Mouse (Mus musculus) ES-E14 (cell line): ENCODE data around the gene Tle1. TPM values are rescaled to one million over a fixed set of nuclear protein-coding genes. Genes with fewer than 3 reads are reported as not detected.

ENCODE experiments used
- DNase-seq: peaks from one replicate; pipeline ENCODE4 v3.0.0-alpha.2; 2013; ENCODE audit warnings: low read depth, low spot score
- H3K27ac ChIP-seq: 2 replicates; pipeline ENCODE4 v1.5.1; 2012; ENCODE audit warnings: low read depth, mild to moderate bottlenecking, low read length, moderate library complexity, mixed read lengths; ENCODE audit not compliant: poor library complexity, insufficient read depth, severe bottlenecking
- H3K36me3 ChIP-seq: 2 replicates; pipeline ENCODE4 v1.6.1; 2012; ENCODE audit warnings: mild to moderate bottlenecking, low read length, moderate library complexity, mixed read lengths; ENCODE audit not compliant: control insufficient read depth, poor library complexity, insufficient read depth, severe bottlenecking
- H3K4me1 ChIP-seq, 2 experiments: fragments of 150-350 bp in 1 of 2; sonication (generic) in 1 of 2; 2 replicates each; pipeline ENCODE4 v1.6.1; 2012; ENCODE audit warnings: low read length in 2 of 2, mild to moderate bottlenecking in 1 of 2, mixed read lengths in 1 of 2; ENCODE audit not compliant: control insufficient read depth in 2 of 2, insufficient read depth in 2 of 2, poor library complexity in 1 of 2
- H3K4me3 ChIP-seq, 2 experiments: fragments of 150-350 bp in 1 of 2; sonication (generic) in 1 of 2; 2 replicates each; pipeline ENCODE4 v1.5.1; 2012; ENCODE audit warnings: low read length in 2 of 2, low read depth in 1 of 2, mild to moderate bottlenecking in 1 of 2, mixed read lengths in 1 of 2; ENCODE audit not compliant: insufficient read depth in 1 of 2, poor library complexity in 1 of 2, severe bottlenecking in 1 of 2
- H3K9ac ChIP-seq: 2 replicates; pipeline ENCODE4 v1.6.1; 2012; ENCODE audit warnings: low read depth, mild to moderate bottlenecking, low read length, mixed read lengths; ENCODE audit not compliant: poor library complexity, insufficient read depth, severe bottlenecking
- H3K9me3 ChIP-seq: fragments of 150-350 bp; sonication (generic); 2 replicates; pipeline ENCODE4 v1.6.1; 2012; ENCODE audit warnings: low read depth, mild to moderate bottlenecking, low read length; ENCODE audit not compliant: control insufficient read depth, insufficient read depth
- CHD2 ChIP-seq: IDR thresholded peaks from 2 replicates; pipeline ENCODE4 v1.6.1; 2014; ENCODE audit warnings: mild to moderate bottlenecking, low read depth, low read length, inconsistent platforms
- HCFC1 ChIP-seq: IDR thresholded peaks from 2 replicates; pipeline ENCODE4 v1.6.1; 2012; ENCODE audit warnings: low read length, inconsistent platforms, borderline replicate concordance; ENCODE audit not compliant: insufficient read depth
- MAFK ChIP-seq: IDR thresholded peaks from 2 replicates; pipeline ENCODE4 v1.6.1; 2014; ENCODE audit warnings: mild to moderate bottlenecking, low read depth, low read length, inconsistent platforms; ENCODE audit not compliant: insufficient read depth
- ZC3H11A ChIP-seq: IDR thresholded peaks from 2 replicates; pipeline ENCODE4 v1.6.1; 2012; ENCODE audit warnings: low read depth, mild to moderate bottlenecking, inconsistent platforms, low read length, borderline replicate concordance
- ZNF384 ChIP-seq: IDR thresholded peaks from 2 replicates; pipeline ENCODE4 v1.6.1; 2012; ENCODE audit warnings: low read depth, low read length, inconsistent platforms
- in situ Hi-C, 2 experiments: fragments of 600-800 bp; cut with MboI; formaldehyde crosslinking; loops; one replicate each; pipeline ENCODE4 v1.15.1; 2025; ENCODE audit warnings: low sequenced_read_pairs in 2 of 2, inconsistent platforms in 1 of 2; ENCODE audit not compliant: unreplicated experiment in 2 of 2
- total RNA-seq: library from RNA; depleted of rRNA; stranded (reverse); fragments of 300-350 nt; gene quantifications from 2 replicates; pipeline ENCODE4 v1.2.3, GENCODE M21; 2012

Tle1 gene
- total RNA-seq, 1 experiment, result 26.3 TPM

DNA sequence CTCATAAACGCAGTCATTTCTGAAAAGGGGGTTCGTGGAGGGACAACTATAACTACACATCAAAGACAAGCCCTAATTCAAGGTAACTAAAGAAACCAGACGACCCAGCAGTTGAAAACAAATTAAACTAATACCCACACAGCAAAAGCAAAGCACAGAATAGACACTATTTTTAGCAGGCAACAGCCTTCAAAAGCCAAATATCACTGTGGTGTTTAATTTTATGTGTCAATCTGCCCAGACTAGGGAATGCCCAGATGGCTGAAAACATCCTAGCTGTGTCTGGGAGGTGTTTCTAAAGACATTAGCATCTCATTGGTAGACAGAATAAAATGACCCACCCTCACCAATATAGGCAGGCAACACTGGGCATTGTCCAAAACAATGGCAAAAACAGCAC is 68.1 kb downstream of the Tle1 start:
- H3K9ac ChIP-seq, result no peak overlapping the region
- TF ChIP-seq ZNF384, result no peak

DNA sequence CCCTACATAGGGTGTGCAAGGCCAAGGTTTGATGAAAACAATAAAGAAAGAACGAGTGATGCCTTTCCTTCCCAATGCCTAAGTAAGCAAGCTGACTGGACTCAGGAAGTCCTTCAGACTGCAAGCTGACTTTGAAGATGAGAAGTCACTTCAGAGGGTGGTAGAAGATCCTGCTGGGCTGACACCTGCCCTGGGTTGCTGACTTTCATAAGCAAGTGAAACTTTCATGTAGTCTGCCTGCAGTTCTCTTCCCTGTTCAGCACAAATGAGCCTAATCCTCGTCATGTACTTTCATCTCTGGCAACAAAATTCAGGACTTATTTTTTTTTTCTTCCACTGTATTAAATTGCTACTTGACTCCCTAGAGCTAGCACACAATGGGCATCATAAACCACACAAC is 73.1 kb downstream of the Tle1 start:
- TF ChIP-seq MAFK (no peak), ZNF384 (no peak), HCFC1 (no peak), ZC3H11A (no peak), CHD2 (no peak)
- Histone ChIP-seq H3K4me3 (no peak overlapping the region), H3K27ac (no peak overlapping the region), H3K9me3 (no peaks in the 10 kb centered on the region), H3K4me1 (peaks cover 0 to 2% of the 10 kb centered on the region in 2 experiments; a peak in 1 of 4 replicates), H3K9ac (no peak overlapping the region), H3K36me3 (peaks cover 6% of the 10 kb centered on the region)
- in situ Hi-C loops, result no loop called here
- no peak for DNase-seq

More for the DNA sequence above, 68.1 kb downstream of the Tle1 start:
- H3K9me3 ChIP-seq, result no peaks in the 10 kb centered on the region
- no peaks in the 10 kb centered on the region; the same call in 1 of the 2 replicates for H3K36me3 ChIP-seq
- no peak overlapping the region for H3K27ac ChIP-seq
- H3K4me1 ChIP-seq, result peaks cover 0 to 3% of the 10 kb centered on the region in 2 experiments; a peak in 1 of 4 replicates
- DNase-seq, result no peak
- in situ Hi-C loops, result no loop called here
- H3K4me3 ChIP-seq, result no peak overlapping the region

GRCm38 (mm10) chr4:72124790-72125189 is 75.9 kb downstream of the Tle1 start:
- no peak for DNase-seq
- 0 out of 4 replicates have a peak, but pooled peaks cover 0 to 2% of the 10 kb centered on the region in 2 experiments for H3K4me1 ChIP-seq
- H3K36me3 ChIP-seq, result peaks cover 15% of the 10 kb centered on the region
- H3K9me3 ChIP-seq, result no peaks in the 10 kb centered on the region
- no peak overlapping the region for H3K27ac ChIP-seq
- H3K9ac ChIP-seq, result no peak overlapping the region
- TF ChIP-seq MAFK, result no peak
- in situ Hi-C loops, result no loop called here
- no peak overlapping the region for H3K4me3 ChIP-seq

- in situ Hi-C loops, result no loop called here
- Histone ChIP-seq H3K36me3 (peaks cover 16% of the 10 kb centered on the region), H3K9ac (no peak overlapping the region), H3K4me3 (no peak overlapping the region), H3K4me1 (0 out of 4 replicates have a peak, but pooled peaks cover 0 to 2% of the 10 kb centered on the region in 2 experiments), H3K9me3 (no peaks in the 10 kb centered on the region), H3K27ac (no peak overlapping the region)
- TF ChIP-seq ZNF384, result no peak
- no peak for TF ChIP-seq CHD2
- no peak for TF ChIP-seq MAFK
- no peak for TF ChIP-seq ZC3H11A
- no peak for TF ChIP-seq HCFC1
- DNase-seq, result no peak
Observed at GRCm38 (mm10) chr4:72122837-72123236, 77.9 kb downstream of the Tle1 start.

GRCm38 (mm10) chr4:72122343-72122742 is 78.4 kb downstream of the Tle1 start:
- in situ Hi-C loops, result no loop called here
- H3K9ac ChIP-seq, result no peak overlapping the region
- H3K4me3 ChIP-seq, result no peak overlapping the region
- H3K4me1 ChIP-seq, result 0 out of 4 replicates have a peak, but pooled peaks cover 0 to 2% of the 10 kb centered on the region in 2 experiments
- no peak overlapping the region for H3K27ac ChIP-seq
- peaks cover 17% of the 10 kb centered on the region for H3K36me3 ChIP-seq
- no peak for DNase-seq
- H3K9me3 ChIP-seq, result no peaks in the 10 kb centered on the region
- no peak for TF ChIP-seq MAFK
- TF ChIP-seq HCFC1, result no peak
- TF ChIP-seq ZC3H11A, result no peak
- no peak for TF ChIP-seq ZNF384
- no peak for TF ChIP-seq CHD2
